Mouse (Mus musculus) hindbrain, embryonic 12.5 days (tissue): ENCODE measurements around the gene Pigx. TPM values are rescaled to one million over a fixed set of nuclear protein-coding genes. Genes with fewer than 3 reads are reported as not detected.
"Not testable (repeated sequence)": the region's sequence is repeated elsewhere in the genome, so short reads cannot be mapped to it uniquely, and the experiment has no call there.

Source experiments
- ATAC-seq: fragments of 200-750 bp; cut with Nextera tagmentation; 2 replicates; pipeline ENCODE4 v1.8.0; 2017; ENCODE audit warnings: moderate TSS enrichment; ENCODE audit not compliant: low FRiP score
- H3K27ac ChIP-seq: fragments of 300-500 bp; sonication (generic); 2 replicates; pipeline ENCODE4 v1.5.1; 2016; ENCODE audit warnings: mild to moderate bottlenecking
- H3K27me3 ChIP-seq: fragments of 300-500 bp; sonication (generic); 2 replicates; pipeline ENCODE4 v1.6.1; 2016; ENCODE audit warnings: mild to moderate bottlenecking
- H3K36me3 ChIP-seq: fragments of 300-500 bp; sonication (generic); 2 replicates; pipeline ENCODE4 v1.6.1; 2016; ENCODE audit warnings: mild to moderate bottlenecking
- H3K4me1 ChIP-seq: fragments of 300-500 bp; sonication (generic); 2 replicates; pipeline ENCODE4 v1.6.1; 2016
- H3K4me2 ChIP-seq: fragments of 300-500 bp; sonication (generic); replicated peaks from 2 replicates; pipeline ENCODE4 v1.6.1; 2016; ENCODE audit warnings: mild to moderate bottlenecking
- H3K4me3 ChIP-seq: fragments of 300-500 bp; sonication (generic); 2 replicates; pipeline ENCODE4 v1.5.1; 2016; ENCODE audit warnings: mild to moderate bottlenecking
- H3K9ac ChIP-seq: fragments of 300-500 bp; sonication (generic); 2 replicates; pipeline ENCODE4 v1.6.1; 2016; ENCODE audit warnings: mild to moderate bottlenecking, moderate library complexity
- H3K9me3 ChIP-seq: fragments of 300-500 bp; sonication (generic); replicated peaks from 2 replicates; pipeline ENCODE4 v1.6.1; 2016; ENCODE audit warnings: mild to moderate bottlenecking
- WGBS: fragments of 180-500 bp; shearing (Covaris S2); methylation state at CpG from one replicate; pipeline ENCODE4 v1.1.7; 2016; 5-methylcytosine and 5-hydroxymethylcytosine counted together
- polyA plus RNA-seq: library from polyadenylated mRNA; unstranded; fragments of >200 nt; fragmentation: Nextera tagmentation; extraction: Ambion mirVana; gene quantifications from 2 replicates; pipeline ENCODE4 v1.2.1, GENCODE M21; 2016

The Pigx gene
- polyA plus RNA-seq, 1 experiment from 2014 or later, result 135 TPM

DNA sequence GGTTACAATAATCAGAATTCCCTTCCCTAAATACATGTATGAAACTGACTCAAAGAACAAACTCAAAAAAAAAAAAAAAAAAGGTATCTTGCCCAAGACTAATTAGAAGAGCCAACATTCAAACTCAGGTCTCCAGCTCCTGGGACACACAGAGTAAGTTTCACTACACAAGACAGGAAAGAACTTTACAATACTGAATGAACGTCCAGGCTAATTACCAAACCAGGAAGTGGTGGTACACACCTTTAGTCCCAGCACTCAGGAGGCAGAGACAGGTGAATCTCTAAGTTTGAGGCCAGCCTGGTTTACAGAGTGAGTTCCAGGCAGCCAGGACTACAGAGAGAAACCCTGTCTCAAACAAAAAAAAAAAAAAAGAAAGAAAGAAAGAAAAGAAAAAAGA lies 23.8 kb downstream of the Pigx start:
- H3K9ac ChIP-seq, result no peak overlapping the region
- ATAC-seq, result no peak
- H3K4me3 ChIP-seq, result no peak overlapping the region
- H3K9me3 ChIP-seq, result no peaks in the 10 kb centered on the region
- H3K27ac ChIP-seq, result no peak overlapping the region
- peaks cover 15% of the 10 kb centered on the region for H3K4me1 ChIP-seq
- no peaks in the 10 kb centered on the region for H3K36me3 ChIP-seq
- WGBS, result 63% methylated on average over 1 of the region's 1 CpGs
- no peak overlapping the region for H3K4me2 ChIP-seq
- no peaks in the 10 kb centered on the region for H3K27me3 ChIP-seq

DNA sequence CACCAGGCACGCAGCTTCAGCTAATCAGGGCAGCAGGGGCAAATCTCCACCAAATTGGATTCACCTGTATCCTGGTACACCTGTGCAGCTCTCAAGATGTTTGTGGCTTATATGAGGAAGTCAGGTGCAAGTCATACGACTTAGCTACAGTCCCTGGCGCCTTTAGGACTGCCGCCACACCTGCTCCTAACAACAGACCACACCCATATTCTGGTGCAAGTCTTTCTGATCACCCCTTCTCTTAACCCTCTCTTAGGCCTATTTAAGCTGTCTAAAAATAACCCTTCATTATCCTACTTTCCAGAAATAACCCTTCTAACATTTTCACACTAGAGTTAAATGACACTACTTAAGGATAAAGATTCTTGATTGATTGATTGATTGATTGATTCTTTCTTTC lies 29.5 kb downstream of the Pigx start:
- not testable (repeated sequence) for H3K27me3 ChIP-seq, ATAC-seq
- WGBS, result 72% methylated on average over 4 of the region's 4 CpGs

DNA sequence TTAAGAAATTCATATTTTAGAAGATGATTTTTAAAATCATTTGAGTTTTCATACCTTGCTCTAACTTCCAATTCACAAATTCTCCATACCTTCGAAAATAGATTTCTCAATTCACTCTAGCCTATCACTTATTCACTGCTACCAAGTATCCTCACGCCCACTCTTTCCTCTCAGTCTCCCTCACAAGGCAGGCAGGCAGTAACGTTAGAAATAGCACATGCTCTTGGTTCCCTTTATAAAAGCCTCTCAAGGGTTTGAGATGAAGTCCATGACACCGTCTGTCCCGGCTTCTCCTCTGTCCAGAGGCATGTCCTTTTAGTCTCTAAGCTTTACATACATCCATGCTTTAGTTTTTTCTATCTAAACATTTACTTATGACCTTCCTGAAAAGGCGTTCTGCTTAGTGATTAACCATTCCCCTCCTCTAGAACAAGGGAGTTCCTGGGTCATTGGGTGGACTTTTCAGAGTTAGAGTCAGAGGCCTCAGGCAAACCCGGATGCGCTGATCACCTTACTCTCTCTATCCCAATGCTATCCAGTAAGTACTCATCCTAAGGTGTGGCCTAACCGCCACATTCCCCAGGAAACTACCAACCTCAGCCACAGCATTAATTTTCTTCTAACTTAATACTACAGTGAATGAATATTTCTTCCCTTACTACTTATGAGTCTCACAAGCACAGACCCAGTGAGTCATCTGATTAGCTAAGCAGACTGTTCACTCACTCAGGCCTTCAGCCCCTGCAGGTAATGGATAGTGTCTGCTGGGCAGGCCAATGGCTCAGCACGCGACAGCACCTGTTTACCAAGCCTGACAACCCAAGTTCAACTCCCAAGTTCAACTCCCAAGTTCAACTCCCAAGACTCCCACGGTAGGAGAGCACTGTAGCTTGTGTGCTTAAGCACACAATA lies 30.9 kb downstream of the Pigx start:
- WGBS, result 87% methylated on average over 12 of the region's 12 CpGs
- ATAC-seq, result no peak
- H3K4me3 ChIP-seq, result no peak overlapping the region

More for the DNA sequence above, 29.5 kb downstream of the Pigx start:
- H3K4me2 ChIP-seq, H3K9ac ChIP-seq, H3K4me3 ChIP-seq, H3K27ac ChIP-seq, H3K4me1 ChIP-seq, H3K36me3 ChIP-seq, H3K9me3 ChIP-seq: not testable (repeated sequence)

DNA sequence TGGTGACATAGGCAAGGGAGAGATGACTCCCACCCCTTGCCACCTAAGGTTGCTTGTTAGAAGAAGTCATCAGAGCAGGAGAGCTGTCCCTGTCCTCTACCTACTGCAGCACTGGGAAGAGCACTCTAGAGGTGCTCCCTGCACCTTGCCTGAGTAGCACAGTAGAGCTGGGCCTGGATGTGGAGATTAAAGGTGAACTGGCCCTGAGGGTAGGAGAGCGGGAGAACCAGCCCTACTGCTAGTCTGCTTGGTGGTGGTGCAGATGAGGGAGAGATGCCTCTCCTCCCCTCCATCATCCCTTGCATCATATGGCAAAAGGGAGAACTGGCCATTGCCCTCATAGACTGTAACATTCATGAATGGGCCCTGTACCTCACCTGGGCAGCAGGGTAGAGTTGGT lies 32.6 kb downstream of the Pigx start:
- H3K27ac ChIP-seq, result no peak overlapping the region
- H3K9me3 ChIP-seq, result no peaks in the 10 kb centered on the region
- no peak overlapping the region for H3K4me2 ChIP-seq
- no peak overlapping the region for H3K9ac ChIP-seq
- H3K36me3 ChIP-seq, result no peaks in the 10 kb centered on the region
- no peaks in the 10 kb centered on the region; the same call in 1 of the 2 replicates for H3K4me1 ChIP-seq
- no peaks in the 10 kb centered on the region for H3K27me3 ChIP-seq
- WGBS, result 95% methylated on average over 1 of the region's 1 CpGs
- no peak overlapping the region for H3K4me3 ChIP-seq
- no peak for ATAC-seq

More for the DNA sequence above, 30.9 kb downstream of the Pigx start:
- no peak overlapping the region for H3K4me2 ChIP-seq
- H3K27me3 ChIP-seq, result no peaks in the 10 kb centered on the region
- H3K9me3 ChIP-seq, result no peaks in the 10 kb centered on the region
- no peak overlapping the region for H3K9ac ChIP-seq
- H3K4me1 ChIP-seq, result no peaks in the 10 kb centered on the region; the same call in 1 of the 2 replicates
- H3K36me3 ChIP-seq, result no peaks in the 10 kb centered on the region
- H3K27ac ChIP-seq, result no peak overlapping the region

DNA sequence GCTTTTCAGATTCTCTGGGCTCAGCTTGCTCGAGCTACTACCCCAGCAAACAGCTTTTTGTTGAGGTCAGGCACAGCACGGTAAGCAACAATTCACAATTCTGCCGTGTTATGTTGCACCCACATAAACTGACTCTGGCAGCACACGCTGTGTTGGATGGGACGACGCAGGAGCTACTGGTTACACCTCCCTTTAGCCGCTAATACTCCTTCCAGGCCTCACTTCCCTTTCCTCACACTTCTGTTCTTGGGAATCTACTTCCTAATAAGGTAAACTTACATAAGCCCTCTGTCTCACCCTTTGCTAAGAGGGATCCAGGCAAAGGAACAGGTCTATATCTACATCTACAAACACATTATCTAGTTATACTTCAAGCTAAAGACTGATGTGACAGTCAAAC lies 35.6 kb downstream of the Pigx start:
- H3K4me1 ChIP-seq, result no peaks in the 10 kb centered on the region; the same call in 1 of the 2 replicates
- H3K9ac ChIP-seq, result no peak overlapping the region
- ATAC-seq, result no peak
- H3K27me3 ChIP-seq, result no peaks in the 10 kb centered on the region
- no peak overlapping the region for H3K4me3 ChIP-seq
- no peaks in the 10 kb centered on the region for H3K36me3 ChIP-seq
- no peak overlapping the region for H3K27ac ChIP-seq
- 92% methylated on average over 7 of the region's 7 CpGs for WGBS
- H3K9me3 ChIP-seq, result no peaks in the 10 kb centered on the region
- no peak overlapping the region for H3K4me2 ChIP-seq

DNA sequence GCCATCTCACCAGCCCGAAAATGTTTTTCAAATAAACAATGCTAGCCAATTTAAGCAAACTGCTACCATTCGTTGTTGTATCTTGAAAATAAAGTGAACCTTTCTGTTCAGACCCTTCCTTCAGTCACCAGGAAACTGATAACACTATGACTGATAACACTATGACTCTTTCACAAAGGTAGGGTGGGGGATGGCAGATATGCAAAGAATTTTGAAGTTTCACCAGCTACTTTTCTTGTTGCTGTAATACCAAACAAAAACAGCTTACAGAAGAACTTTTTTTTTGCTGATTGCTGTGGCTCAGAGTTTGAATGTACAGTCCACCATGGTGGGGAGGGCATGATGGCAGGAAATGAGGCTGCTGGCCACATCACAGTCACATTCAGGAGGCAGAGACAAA lies 37.3 kb downstream of the Pigx start:
- Histone ChIP-seq H3K9ac (no peak overlapping the region), H3K27ac (no peak overlapping the region), H3K4me2 (no peak overlapping the region), H3K4me3 (no peak overlapping the region), H3K9me3 (no peaks in the 10 kb centered on the region), H3K27me3 (no peaks in the 10 kb centered on the region), H3K36me3 (no peaks in the 10 kb centered on the region), H3K4me1 (no peaks in the 10 kb centered on the region; the same call in 1 of the 2 replicates)
- 93% methylated on average over 2 of the region's 2 CpGs for WGBS
- no peak for ATAC-seq

DNA sequence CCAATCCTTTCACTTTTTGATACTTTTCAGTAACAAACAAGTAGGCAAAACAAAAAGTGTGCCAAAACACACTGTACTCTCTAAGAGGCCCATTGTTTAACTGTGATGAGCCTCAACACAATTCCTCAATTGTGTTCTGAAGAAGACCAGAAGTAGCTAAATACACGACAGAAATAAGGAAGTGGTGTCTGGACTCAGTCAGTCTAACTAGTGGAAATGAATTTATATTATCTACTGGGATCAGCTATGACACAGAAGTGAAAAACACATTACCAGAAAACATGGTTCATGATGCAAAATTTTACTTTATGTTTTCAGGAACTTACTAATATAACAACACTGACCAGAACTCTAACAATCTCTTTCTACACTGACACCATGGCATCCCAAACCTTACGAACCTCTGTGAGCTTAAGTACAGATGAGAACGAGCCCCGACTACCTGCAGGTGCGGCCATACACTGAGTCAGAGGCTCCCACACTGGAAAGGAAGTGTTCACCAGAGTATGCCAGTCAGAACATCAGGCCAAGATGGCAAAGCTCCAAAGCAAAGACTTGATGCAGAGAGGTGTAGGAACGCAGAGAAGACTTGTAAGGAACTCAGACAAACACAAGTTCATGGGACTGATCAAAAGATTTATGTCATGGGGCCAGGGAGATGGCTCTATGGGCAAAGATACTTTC lies 39.6 kb downstream of the Pigx start:
- Histone ChIP-seq H3K4me2 (no peak overlapping the region), H3K4me1 (no peaks in the 10 kb centered on the region), H3K9ac (no peak overlapping the region), H3K27ac (no peak overlapping the region), H3K36me3 (no peaks in the 10 kb centered on the region), H3K27me3 (no peaks in the 10 kb centered on the region), H3K4me3 (no peak overlapping the region), H3K9me3 (no peaks in the 10 kb centered on the region)
- 82% methylated on average over 6 of the region's 6 CpGs for WGBS
- no peak for ATAC-seq

DNA sequence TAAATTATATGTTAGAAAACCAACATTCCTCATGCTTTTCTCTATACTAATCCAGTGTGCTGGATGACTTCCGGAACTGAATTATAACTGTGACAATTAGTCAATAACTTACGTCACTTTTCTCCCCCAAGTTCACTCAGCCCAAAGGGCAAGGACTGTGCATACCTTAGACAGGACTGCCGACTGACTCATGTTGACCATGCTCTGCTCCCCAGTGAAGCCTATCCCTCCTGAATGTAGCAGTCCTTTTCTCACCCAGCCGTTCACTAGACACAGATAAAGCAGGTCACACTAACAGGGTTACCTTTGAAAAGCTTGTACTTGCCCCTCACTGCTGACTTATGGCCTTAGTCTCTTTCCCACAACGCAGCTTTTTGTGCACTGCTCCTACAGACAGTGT lies 40.7 kb downstream of the Pigx start:
- WGBS, result 79% methylated on average over 5 of the region's 5 CpGs
- Histone ChIP-seq H3K36me3 (no peaks in the 10 kb centered on the region), H3K4me1 (no peaks in the 10 kb centered on the region), H3K27ac (no peak overlapping the region), H3K4me2 (no peak overlapping the region), H3K9me3 (no peaks in the 10 kb centered on the region), H3K9ac (no peak overlapping the region), H3K27me3 (no peaks in the 10 kb centered on the region), H3K4me3 (no peak overlapping the region)
- no peak for ATAC-seq

DNA sequence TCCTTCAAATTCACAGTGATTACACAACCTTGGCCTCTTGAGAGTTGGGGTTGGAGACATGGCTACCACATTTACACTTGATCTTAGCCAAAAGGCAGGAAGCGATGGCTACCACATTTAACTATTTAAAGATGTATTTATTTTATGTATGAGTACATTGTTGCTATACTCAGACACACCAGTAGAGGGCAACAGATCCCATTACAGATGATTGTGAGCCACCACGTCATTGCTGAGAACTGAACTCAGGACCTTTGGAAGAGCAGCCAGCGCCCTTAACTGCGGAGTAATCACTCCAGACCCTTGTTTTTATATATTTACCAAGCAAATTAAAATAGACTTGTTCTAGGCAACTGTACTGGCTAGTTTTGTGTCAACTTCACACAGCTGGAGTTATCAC lies 57.2 kb downstream of the Pigx start:
- Histone ChIP-seq H3K4me2 (no peak overlapping the region), H3K36me3 (peaks cover 69% of the 10 kb centered on the region), H3K9ac (no peak overlapping the region), H3K27me3 (no peaks in the 10 kb centered on the region), H3K27ac (no peak overlapping the region), H3K4me3 (no peak overlapping the region), H3K9me3 (no peaks in the 10 kb centered on the region), H3K4me1 (no peaks in the 10 kb centered on the region)
- no peak for ATAC-seq
- 91% methylated on average over 4 of the region's 4 CpGs for WGBS

Other genes with a start within 250 kb of the Pigx start
- 0.40 and 0.60 TPM in 2 replicates for gene Meltf, start 220.9 kb downstream of the Pigx start, polyA plus RNA-seq
- 2.1 and 2.8 TPM in 2 replicates for gene Pigz, start 165.9 kb downstream of the Pigx start, polyA plus RNA-seq
- gene 0610012G03Rik, start 151.2 kb downstream of the Pigx start, polyA plus RNA-seq, result 81.1 and 88.2 TPM in 2 replicates
- gene Ncbp2, start 151.2 kb downstream of the Pigx start, polyA plus RNA-seq, result 123 and 128 TPM in 2 replicates
- gene Senp5, start 96.5 kb downstream of the Pigx start, polyA plus RNA-seq, result 27.3 and 27.5 TPM in 2 replicates
- gene Pak2, start 20.4 kb downstream of the Pigx start, polyA plus RNA-seq, result 48.5 and 50.3 TPM in 2 replicates
- gene Cep19, start 60 bp upstream of the Pigx start, polyA plus RNA-seq, result 39.6 and 41.9 TPM in 2 replicates
- 9.8 and 10.1 TPM in 2 replicates for gene Nrros, start 65.9 kb upstream of the Pigx start, polyA plus RNA-seq
- gene Bex6, start 80.1 kb upstream of the Pigx start, polyA plus RNA-seq, result 0.26 TPM in 1 of 2 replicates, not detected in the other
- 26.1 and 28.4 TPM in 2 replicates for gene Fbxo45, start 147.4 kb upstream of the Pigx start, polyA plus RNA-seq
- gene Wdr53, start 147.5 kb upstream of the Pigx start, polyA plus RNA-seq, result 17.1 and 18.5 TPM in 2 replicates
- gene Smco1, start 171.7 kb upstream of the Pigx start, polyA plus RNA-seq, result 0.14 TPM in 1 of 2 replicates, not detected in the other
- 32.7 and 33.9 TPM in 2 replicates for gene Rnf168, start 177.7 kb upstream of the Pigx start, polyA plus RNA-seq
- 31.6 and 34.0 TPM in 2 replicates for gene Ubxn7, start 232.5 kb upstream of the Pigx start, polyA plus RNA-seq